ENCODE assay signal across 9 mouse cellular contexts in genomic region chr7:27355261-27355660, GRCm38 (mm10). TPM values are rescaled to one million over a fixed set of nuclear protein-coding genes. Genes with fewer than 3 reads are reported as not detected.
A peak's percentile ranks its signal among the peaks of the same experiment; 100 is the strongest.
DNase-seq lines count a peak whose midpoint lies in the region; ATAC-seq and TF ChIP-seq lines count a peak whose summit lies in the region.
"Had no signal": no experiment of that assay in that cellular context is flagged by ENCODE, and none has a peak within 500 bp of the region (broad histone marks: within the 10 kb centered on the region; RNA-seq: fewer than 3 reads in every experiment).

No protein-coding gene starts in this region.

- H3K9ac ChIP-seq in lung, embryonic 14.5 days: peak overlapping the region; percentile 42
- peak overlapping the region; percentile 26 for H3K9ac ChIP-seq in embryonic facial prominence, embryonic 15.5 days
- peak overlapping the region; percentile 54 for H3K9ac ChIP-seq in intestine, postnatal 0 days (ENCODE audit: low read depth, low read length)
- peak overlapping the region; percentile 51 for H3K9ac ChIP-seq in neural tube, embryonic 14.5 days (replicated peaks; ENCODE audit: low read depth, low read length)

- H3K27ac ChIP-seq in lung, embryonic 14.5 days (ENCODE audit: low read depth): peak overlapping the region; percentile 48; the same call in 1 of the 2 replicates
- H3K27ac ChIP-seq in embryonic facial prominence, embryonic 15.5 days (replicated peaks): peak overlapping the region; percentile 44; the same call in 1 of the 2 replicates
- peak overlapping the region; percentile 46; the same call in 1 of the 2 replicates for H3K27ac ChIP-seq in intestine, postnatal 0 days (ENCODE audit: low read depth, low read length)
- 0 out of 2 replicates have a peak overlapping the region, but pooled peaks have one; percentile 35 for H3K27ac ChIP-seq in neural tube, embryonic 14.5 days (ENCODE audit: low read depth, low read length)

- ATAC-seq in lung, embryonic 14.5 days (ENCODE audit: insufficient read depth): no peak
- ATAC-seq in embryonic facial prominence, embryonic 15.5 days (ENCODE audit: insufficient number of reproducible peaks, low FRiP score, low TSS enrichment, low read depth): no peak
- no peak for ATAC-seq in intestine, postnatal 0 days
- peak; percentile 7; the same call in 1 of the 2 replicates for ATAC-seq in neural tube, embryonic 14.5 days (ENCODE audit: low read depth)

- peaks cover 13% of the 10 kb centered on the region for H3K4me1 ChIP-seq in lung, embryonic 14.5 days (ENCODE audit: insufficient read depth)
- H3K4me1 ChIP-seq in embryonic facial prominence, embryonic 15.5 days: peaks cover 27% of the 10 kb centered on the region
- peaks cover 7% of the 10 kb centered on the region; the same call in 1 of the 2 replicates for H3K4me1 ChIP-seq in intestine, postnatal 0 days (replicated peaks; ENCODE audit: control insufficient read depth, insufficient read depth, low read length)
- H3K4me1 ChIP-seq in neural tube, embryonic 14.5 days (ENCODE audit: control insufficient read depth, insufficient read depth, low read length): peaks cover 7% of the 10 kb centered on the region

- 7% methylated on average over 14 of the region's 14 CpGs for WGBS in lung, embryonic 14.5 days
- whole genome bisulfite sequencing in embryonic facial prominence, embryonic 15.5 days: 4% methylated on average over 14 of the region's 14 CpGs
- 10% methylated on average over 14 of the region's 14 CpGs for WGBS in intestine, postnatal 0 days
- 9% methylated on average over 14 of the region's 14 CpGs for WGBS in neural tube, embryonic 14.5 days

- H3K9me3 ChIP-seq in lung, embryonic 14.5 days (ENCODE audit: low read depth, low read length): no peaks in the 10 kb centered on the region
- no peaks in the 10 kb centered on the region for H3K9me3 ChIP-seq in embryonic facial prominence, embryonic 15.5 days (replicated peaks)
- H3K9me3 ChIP-seq in intestine, postnatal 0 days (ENCODE audit: control insufficient read depth): no peaks in the 10 kb centered on the region
- no peaks in the 10 kb centered on the region for H3K9me3 ChIP-seq in neural tube, embryonic 14.5 days (ENCODE audit: control insufficient read depth, low read length)

- H3K4me3 ChIP-seq in lung, embryonic 14.5 days (ENCODE audit: low read depth, low read length): peak overlapping the region; percentile 66
- H3K4me3 ChIP-seq in embryonic facial prominence, embryonic 15.5 days (replicated peaks): peak overlapping the region; percentile 78
- peak overlapping the region; percentile 71 for H3K4me3 ChIP-seq in intestine, postnatal 0 days (ENCODE audit: low read depth, low read length)
- H3K4me3 ChIP-seq in neural tube, embryonic 14.5 days (ENCODE audit: low read depth, low read length): peak overlapping the region; percentile 46

- H3K36me3 ChIP-seq in lung, embryonic 14.5 days (ENCODE audit: insufficient read depth): peaks cover 25% of the 10 kb centered on the region
- 0 out of 2 replicates have a peak, but pooled peaks cover 5% of the 10 kb centered on the region for H3K36me3 ChIP-seq in embryonic facial prominence, embryonic 15.5 days
- peaks cover 19% of the 10 kb centered on the region; the same call in 1 of the 2 replicates for H3K36me3 ChIP-seq in intestine, postnatal 0 days (ENCODE audit: control insufficient read depth, insufficient read depth)
- peaks cover 17% of the 10 kb centered on the region for H3K36me3 ChIP-seq in neural tube, embryonic 14.5 days (ENCODE audit: control insufficient read depth, insufficient read depth, low read length)

- no peak for TF ChIP-seq CTCF in lung, embryonic 14.5 days (IDR thresholded peaks at IDR 0.05; ENCODE audit: low read depth)
- no peak for TF ChIP-seq CTCF in intestine, postnatal 0 days (IDR thresholded peaks at IDR 0.05; ENCODE audit: low read depth)

- peak overlapping the region; percentile 65 for H3K4me2 ChIP-seq in lung, embryonic 14.5 days
- H3K4me2 ChIP-seq in embryonic facial prominence, embryonic 15.5 days (replicated peaks): peak overlapping the region; percentile 78
- peak overlapping the region; percentile 94 for H3K4me2 ChIP-seq in intestine, postnatal 0 days (replicated peaks; ENCODE audit: low read depth)
- peak overlapping the region; percentile 63 for H3K4me2 ChIP-seq in neural tube, embryonic 14.5 days (ENCODE audit: low read depth, low read length)

- H3K27me3 ChIP-seq in lung, embryonic 14.5 days (ENCODE audit: insufficient read depth, low read length): no peaks in the 10 kb centered on the region
- peaks cover 7% of the 10 kb centered on the region for H3K27me3 ChIP-seq in embryonic facial prominence, embryonic 15.5 days
- H3K27me3 ChIP-seq in intestine, postnatal 0 days (replicated peaks; ENCODE audit: control insufficient read depth, insufficient read depth, low read length): no peaks in the 10 kb centered on the region
- H3K27me3 ChIP-seq in neural tube, embryonic 14.5 days (ENCODE audit: control insufficient read depth, insufficient read depth, low read length): peaks cover 7% of the 10 kb centered on the region

- intact Hi-C loops in left cerebral cortex, postnatal 36 days (cut with DNase I): no loop called here

- DNase-seq in lung, embryonic 14.5 days: no peak
- no peak for DNase-seq in lung, postnatal 25 days (ENCODE audit: low spot score)
- no peak for DNase-seq in thymus, postnatal 36 days
- DNase-seq in kidney, adult 11 months: no peak
- no peak for DNase-seq in left cerebral cortex, postnatal 36 days (ENCODE audit: low spot score in 2 of 2)

RNA-seq across cellular contexts. Expression of gene Shkbp1, which starts 0.6 kb away (rescaled TPM):
- 45.1 and 53.5 TPM in 2 replicates for polyA plus RNA-seq in lung, embryonic 14.5 days (2014; fragmentation: Nextera tagmentation; extraction: Ambion mirVana)
- polyA plus RNA-seq in embryonic facial prominence, embryonic 15.5 days (2015; fragmentation: Nextera tagmentation; extraction: Ambion mirVana): 36.8 and 46.2 TPM in 2 replicates
- 26.9 and 29.1 TPM in 2 replicates for polyA plus RNA-seq in intestine, postnatal 0 days (2015; fragmentation: Nextera tagmentation; extraction: Ambion mirVana)
- polyA plus RNA-seq in neural tube, embryonic 14.5 days (2014; fragmentation: Nextera tagmentation; extraction: Ambion mirVana): 29.6 and 35.6 TPM in 2 replicates
- total RNA-seq in left cerebral cortex, postnatal 36 days (2021): 10 to 100 TPM; 12.4 to 35.7 TPM

RNA-seq across cellular contexts. Expression of gene Gm20479, which starts 2.0 kb away (rescaled TPM):
- 0.73 and 1.6 TPM in 2 replicates for polyA plus RNA-seq in lung, embryonic 14.5 days (2014; fragmentation: Nextera tagmentation; extraction: Ambion mirVana)
- 0.35 and 0.43 TPM in 2 replicates for polyA plus RNA-seq in embryonic facial prominence, embryonic 15.5 days (2015; fragmentation: Nextera tagmentation; extraction: Ambion mirVana)
- 0.61 and 0.72 TPM in 2 replicates for polyA plus RNA-seq in intestine, postnatal 0 days (2015; fragmentation: Nextera tagmentation; extraction: Ambion mirVana)
- polyA plus RNA-seq in neural tube, embryonic 14.5 days (2014; fragmentation: Nextera tagmentation; extraction: Ambion mirVana): not detected in 2 replicates
- total RNA-seq in left cerebral cortex, postnatal 36 days (2021): not detected
- total RNA-seq: layer of hippocampus, postnatal 10 days had no signal

RNA-seq across cellular contexts. Expression of gene Ltbp4, which starts 17.8 kb away (rescaled TPM):
- 73.5 and 86.0 TPM in 2 replicates for polyA plus RNA-seq in lung, embryonic 14.5 days (2014; fragmentation: Nextera tagmentation; extraction: Ambion mirVana)
- 85.5 and 92.3 TPM in 2 replicates for polyA plus RNA-seq in embryonic facial prominence, embryonic 15.5 days (2015; fragmentation: Nextera tagmentation; extraction: Ambion mirVana)
- polyA plus RNA-seq in intestine, postnatal 0 days (2015; fragmentation: Nextera tagmentation; extraction: Ambion mirVana): 40.7 and 43.7 TPM in 2 replicates
- polyA plus RNA-seq in neural tube, embryonic 14.5 days (2014; fragmentation: Nextera tagmentation; extraction: Ambion mirVana): 5.8 and 11.5 TPM in 2 replicates
- 10 to 100 TPM; 36.3 to 50.7 TPM for total RNA-seq in left cerebral cortex, postnatal 36 days (2021)
